Mouse (Mus musculus): ENCODE data around the gene Endog. TPM values are rescaled to one million over a fixed set of nuclear protein-coding genes. Genes with fewer than 3 reads are reported as not detected.
"Not testable (repeated sequence)": the region's sequence is repeated elsewhere in the genome, so short reads cannot be mapped to it uniquely, and the experiment has no call there.

Endog gene
- total RNA-seq (2021), result 10 to 100 TPM; 18.6 to 23.3 TPM

DNA sequence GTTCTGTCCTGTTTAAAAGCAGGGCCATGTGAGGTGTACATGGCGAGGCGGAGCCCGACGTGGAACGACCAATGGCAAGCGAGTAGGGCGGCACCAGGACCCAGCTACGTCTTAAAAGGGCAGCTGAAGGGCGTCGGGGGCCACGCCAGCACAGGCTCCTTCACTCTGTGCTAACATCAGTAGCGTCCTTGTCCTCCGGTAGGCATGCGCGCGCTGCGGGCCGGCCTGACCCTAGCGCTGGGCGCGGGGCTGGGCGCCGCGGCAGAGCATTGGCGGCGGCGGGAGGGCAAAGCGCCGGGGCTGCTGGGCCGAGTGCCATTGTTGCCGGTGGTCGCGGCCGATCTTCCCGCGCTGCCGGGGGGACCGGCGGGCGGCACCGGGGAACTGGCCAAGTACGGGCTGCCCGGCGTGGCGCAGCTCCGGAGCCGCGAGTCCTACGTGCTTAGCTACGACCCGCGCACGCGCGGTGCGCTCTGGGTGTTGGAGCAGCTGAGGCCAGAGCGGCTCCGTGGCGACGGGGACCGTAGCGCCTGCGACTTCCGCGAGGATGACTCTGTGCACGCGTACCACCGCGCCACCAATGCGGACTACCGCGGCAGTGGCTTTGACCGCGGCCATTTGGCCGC, at the start of gene Endog:
TSS of gene Endog (plus strand) at position 123 of the 626 bp plus-strand sequence.
- intact Hi-C loops (cut with DNase I), result no loop called here
- peak; percentile 87 to 92 for DNase-seq (ENCODE audit: extremely low spot score in 1 of 2, low spot score in 2 of 2)

DNA sequence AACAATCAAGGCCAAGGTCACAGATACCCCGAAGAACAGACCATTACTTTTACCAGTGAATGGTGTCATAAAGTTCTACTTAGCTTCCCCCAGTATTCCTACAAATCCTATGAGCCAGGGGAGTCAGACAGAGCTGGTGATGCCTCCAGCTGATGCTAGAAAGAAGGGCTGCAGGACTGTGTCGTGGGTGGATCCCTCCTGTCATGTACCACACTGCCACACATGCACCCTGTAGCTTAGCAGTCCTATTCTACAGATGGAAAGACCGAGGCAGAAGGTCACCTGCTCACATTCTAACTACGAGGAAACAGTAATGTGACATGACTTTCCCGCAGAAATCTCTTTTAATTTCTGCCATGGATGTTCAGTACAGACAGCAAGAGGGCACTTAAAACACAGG, 48.5 kb upstream of the Endog start:
- no peak for DNase-seq (ENCODE audit: extremely low spot score in 1 of 2, low spot score in 2 of 2)
- intact Hi-C loops (cut with DNase I), result no loop called here

DNA sequence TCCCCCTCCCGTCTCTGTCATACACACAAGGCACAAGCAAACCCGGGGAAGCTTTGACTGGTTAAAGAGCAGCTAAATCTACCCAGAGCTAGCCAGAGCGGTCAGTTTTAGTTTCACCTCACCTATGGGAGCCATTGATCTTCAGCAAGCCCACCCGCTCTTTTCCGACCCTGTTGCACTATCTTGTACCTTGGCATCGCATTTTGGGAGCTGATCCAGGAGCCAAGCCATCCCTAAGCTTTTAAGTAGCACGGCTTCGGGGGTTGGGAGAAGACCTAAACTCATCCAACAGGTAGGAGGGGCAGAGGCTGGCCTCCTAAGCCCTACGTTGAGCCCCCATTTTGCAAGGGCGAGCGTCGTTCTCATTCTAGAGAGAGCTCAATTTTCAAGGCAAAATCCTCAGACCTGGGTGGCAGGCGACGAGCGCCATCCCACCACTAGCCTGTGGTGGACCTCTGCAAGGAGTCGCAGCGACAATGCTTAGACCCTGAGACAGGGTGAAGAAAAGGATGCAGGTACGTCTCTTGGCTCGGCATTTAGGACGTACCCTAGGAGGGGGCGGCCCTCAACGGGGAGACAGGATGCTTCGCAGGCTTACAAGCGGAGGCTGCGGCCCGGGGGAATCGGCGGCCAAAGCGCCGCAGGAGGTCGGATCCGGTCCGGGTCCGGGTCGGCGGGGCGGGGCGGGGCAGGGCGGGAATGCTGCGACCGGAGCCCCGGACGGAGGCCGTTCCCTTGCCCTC, 47.4 kb upstream of the Endog start:
- DNase-seq (ENCODE audit: extremely low spot score in 1 of 2, low spot score in 2 of 2), result no peak
- intact Hi-C loops (cut with DNase I), result no loop called here

DNA sequence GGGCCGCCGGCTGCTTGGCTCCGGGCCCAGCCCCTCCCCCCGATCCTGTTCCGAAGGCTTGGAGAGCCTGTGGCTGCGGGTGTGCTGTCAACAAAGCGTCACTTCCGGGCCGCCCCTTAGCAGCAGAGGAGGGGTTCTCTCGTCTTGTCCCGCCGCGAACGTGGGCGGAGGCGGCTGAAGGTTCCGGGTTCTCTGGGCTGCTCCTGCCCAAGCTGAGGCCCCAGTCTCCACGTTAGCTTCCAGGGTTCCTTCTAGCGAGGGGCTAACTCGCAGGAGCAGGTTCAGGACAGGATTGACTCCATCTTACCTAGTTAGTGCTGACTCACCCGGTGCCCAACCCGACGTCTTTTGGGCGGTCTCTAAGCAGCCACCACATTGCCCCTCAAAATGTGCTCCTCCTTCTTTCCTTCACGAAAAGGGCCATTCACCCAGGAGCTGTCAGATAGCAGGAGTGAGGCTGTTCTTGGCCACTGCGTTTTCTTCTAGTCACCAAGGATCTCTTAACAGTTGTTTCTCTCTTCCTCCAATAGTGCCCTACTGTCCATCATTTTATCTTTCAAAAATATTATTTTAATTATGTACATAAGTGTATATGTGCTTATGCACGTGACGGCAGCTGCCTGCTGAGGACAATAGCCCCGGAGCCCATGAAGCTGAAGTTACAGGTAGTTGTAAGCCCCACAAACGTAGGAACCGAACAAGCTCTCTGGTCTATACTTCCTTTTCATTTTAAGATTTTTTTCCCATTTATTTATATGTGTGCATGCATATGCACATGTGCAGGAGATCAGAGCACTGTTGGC, 46.6 kb upstream of the Endog start, which contains the start of gene Zer1:
TSS of gene Zer1 (minus strand) at position 114 of the 803 bp plus-strand sequence.
- peak; percentile 93 to 99 for DNase-seq (ENCODE audit: extremely low spot score in 1 of 2, low spot score in 2 of 2)
- intact Hi-C loops (cut with DNase I), result loop anchor here (5.0 kb wide), 1 partner anchor 38 kb away; no protein-coding TSS in a partner anchor

DNA sequence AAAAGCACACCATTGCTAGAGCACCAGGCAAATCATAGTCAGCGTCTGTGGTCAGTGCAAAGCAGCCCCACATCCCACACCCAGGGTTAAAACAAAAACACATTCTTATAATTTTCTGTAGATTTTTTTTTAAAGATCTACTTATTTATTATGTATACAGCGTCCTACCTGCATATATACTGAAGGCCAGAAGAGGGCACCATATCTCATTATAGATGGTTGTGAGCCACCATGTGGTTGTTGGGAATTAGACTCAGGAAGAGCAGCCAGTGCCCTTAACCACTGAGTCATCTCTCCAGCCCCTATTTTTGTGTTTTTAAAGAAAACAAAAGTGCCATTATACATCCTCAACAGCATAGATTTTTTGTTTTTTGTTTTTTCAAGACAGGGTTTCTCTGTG, 42.5 kb upstream of the Endog start:
- no peak for DNase-seq (ENCODE audit: extremely low spot score in 1 of 2, low spot score in 2 of 2)
- intact Hi-C loops (cut with DNase I), result loop anchor here (5.0 kb wide), 1 partner anchor 34 kb away; no protein-coding TSS in a partner anchor

DNA sequence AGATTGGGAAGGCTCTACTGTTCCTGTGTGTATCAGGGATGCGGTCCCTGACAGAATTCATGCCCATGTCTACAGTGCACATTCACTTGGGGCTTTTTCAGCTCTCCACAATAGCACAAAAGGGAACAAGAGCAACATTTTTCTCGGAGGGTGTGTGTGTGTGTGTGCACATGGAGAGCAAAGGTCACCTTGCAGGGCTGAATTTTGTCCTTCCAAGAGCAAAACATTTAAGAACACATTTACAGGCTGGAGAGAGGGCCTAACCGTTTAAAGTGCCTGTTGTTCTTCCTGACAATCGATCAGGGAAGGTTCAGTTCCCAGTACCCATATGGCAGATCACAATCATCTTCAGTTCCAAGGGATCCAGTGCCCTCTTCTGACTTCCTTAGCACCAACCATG, 41.1 kb upstream of the Endog start:
- no peak for DNase-seq (ENCODE audit: extremely low spot score in 1 of 2, low spot score in 2 of 2)
- intact Hi-C loops (cut with DNase I), result no loop called here

DNA sequence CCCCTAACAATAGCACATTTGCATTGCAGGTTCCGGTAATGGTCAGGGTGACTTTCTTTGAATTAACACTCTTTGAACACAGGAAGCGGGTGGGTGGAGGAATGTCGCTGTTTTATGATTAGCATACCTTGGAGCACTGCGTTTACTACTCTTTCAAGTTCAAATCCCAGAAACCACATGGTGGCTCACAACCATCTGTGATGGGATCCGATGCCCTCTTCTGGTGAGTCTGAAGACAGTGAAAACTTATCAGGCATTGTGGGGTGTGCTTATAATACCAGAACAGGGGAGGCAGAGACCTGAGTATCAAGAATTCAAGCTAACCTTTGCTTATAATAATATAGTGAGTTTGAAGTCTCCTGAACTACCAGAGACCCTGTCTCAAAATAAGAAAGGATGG, 40.1 kb upstream of the Endog start:
- DNase-seq (ENCODE audit: extremely low spot score in 1 of 2, low spot score in 2 of 2); intact Hi-C loops (cut with DNase I): not testable (repeated sequence)

DNA sequence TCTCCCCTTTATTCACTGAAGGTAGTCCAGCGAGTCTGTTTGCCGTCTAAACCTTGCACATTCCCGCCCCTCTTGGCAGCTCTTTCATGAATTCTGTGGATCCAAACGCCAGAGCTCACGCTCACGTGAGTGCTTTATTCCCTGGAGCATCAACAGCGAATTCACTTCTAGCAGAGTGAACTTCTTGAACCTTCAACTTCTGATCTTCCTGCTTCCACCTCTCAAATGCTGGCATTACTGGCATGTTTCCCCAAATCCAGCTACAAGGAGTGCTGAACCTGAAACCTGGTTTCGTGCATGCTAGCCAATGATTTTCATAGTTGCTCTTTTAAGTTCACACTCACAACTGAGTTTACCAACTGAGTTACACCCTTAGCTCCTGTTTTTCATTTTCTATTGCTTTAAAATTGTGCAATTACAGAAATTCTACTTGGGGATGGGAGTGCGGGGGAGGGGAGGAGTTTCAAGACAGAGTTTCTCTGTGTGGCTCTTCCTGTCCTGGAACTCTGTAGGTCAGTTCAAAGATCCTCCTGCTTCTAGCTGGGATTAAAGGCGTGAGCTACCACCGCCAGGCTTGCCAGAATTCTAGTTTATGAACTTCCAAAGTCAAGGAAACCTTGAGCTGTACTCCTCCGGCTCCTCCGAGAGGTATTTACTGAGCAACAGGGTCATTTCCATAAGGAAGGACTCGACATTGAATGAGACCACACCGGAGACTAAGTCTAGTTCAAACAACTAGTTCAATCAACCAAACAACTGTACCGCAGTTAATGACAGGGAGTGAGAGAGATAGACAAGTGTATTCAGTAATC, 38.3 kb upstream of the Endog start:
- peak in 1 of 2 experiments; percentile 44 for DNase-seq (ENCODE audit: extremely low spot score in 1 of 2, low spot score in 2 of 2)
- intact Hi-C loops (cut with DNase I), result no loop called here

DNA sequence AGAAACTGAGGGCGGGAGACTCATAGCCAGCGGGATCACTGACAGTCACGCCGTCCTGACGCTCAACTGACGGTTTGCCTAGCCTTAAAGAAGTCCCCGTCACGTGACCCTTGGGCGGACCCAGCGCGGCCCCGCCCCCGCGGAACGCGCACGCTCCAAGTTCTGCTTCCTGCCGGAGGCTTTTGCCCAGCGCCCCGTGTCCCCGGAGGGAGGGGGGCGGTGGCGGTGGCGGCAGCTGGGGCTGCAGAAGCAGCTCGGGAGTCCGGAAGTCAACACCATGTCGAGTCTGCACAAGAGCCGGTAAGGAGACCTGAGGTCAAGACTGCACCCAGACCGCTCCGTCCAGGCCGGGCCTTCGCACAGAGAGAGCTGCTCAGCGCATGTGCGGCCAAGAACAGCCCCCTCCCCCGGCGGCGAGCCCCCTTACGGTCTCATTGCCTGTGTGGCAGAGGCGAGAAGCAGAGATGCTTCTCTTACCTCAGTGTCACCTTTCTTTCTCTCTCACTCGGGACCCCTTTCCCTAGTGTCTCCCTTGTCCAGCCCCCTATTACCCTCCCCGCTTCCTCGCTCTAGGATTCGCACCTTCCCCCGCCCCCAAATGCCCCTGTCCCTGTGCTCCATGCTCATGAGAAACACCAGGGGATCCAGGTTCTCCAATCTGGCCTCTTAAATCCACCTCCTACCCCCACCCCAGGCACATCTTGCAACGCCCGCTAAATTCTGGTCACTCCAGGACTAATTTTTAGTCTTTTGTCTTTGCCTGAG, 37.5 kb upstream of the Endog start, which contains the start of gene Tbc1d13:
TSS of gene Tbc1d13 (plus strand) at position 134 of the 765 bp plus-strand sequence.
- DNase-seq (ENCODE audit: extremely low spot score in 1 of 2, low spot score in 2 of 2), result peak; percentile 94 to 98
- intact Hi-C loops (cut with DNase I), result no loop called here

DNA sequence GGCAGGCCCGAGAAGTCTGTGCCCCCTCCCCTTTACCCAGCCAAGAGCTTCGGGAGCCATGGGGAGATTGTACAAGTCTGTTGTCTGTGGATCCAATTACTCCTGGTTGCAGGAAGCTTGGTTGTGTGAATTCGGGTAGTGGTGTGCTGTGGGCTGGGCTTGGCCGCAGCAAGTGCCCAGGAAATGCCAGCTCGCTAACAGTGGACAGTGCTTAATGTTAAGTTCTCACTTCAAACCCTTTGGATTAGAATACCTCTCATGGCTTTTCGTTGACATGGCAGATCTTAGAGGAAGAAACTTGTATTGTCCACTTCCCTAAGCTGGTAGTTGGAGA, 36.9 kb upstream of the Endog start:
- intact Hi-C loops (cut with DNase I), result no loop called here
- no peak for DNase-seq (ENCODE audit: extremely low spot score in 1 of 2, low spot score in 2 of 2)

DNA sequence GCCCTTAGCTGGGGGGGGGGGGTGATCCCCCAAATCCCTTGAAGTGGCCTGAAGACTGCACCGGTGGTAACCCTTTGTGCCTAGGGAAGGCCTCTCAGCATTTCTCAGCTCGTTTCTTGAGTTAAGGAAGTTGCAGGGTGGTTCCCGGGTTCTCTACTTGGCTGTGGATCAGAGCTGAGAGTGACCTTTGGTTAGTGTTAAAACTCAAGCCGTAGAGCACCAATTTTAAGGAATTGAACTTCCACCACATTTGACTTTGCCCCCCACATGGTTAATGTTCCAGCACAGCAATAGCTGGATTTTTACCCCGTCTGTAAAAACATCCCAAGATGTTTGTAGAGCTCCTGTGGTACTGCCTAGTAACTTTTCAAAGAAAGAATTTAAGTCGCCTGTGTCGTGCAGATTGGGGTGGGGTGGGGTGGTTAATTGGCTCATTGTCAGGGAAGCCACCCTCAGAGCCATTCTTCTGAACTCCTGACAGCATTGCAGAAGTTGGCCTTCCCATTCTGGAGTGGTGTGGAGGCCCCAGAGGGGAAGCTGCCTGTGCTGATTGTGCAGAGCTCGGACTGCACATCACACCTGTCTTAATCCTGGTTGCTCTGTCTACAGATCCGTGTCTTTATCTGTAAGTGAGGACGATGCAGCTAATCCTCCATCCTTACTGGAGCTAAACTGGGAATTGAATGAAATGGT, 36.2 kb upstream of the Endog start:
- intact Hi-C loops (cut with DNase I), result no loop called here
- no peak for DNase-seq (ENCODE audit: extremely low spot score in 1 of 2, low spot score in 2 of 2)

DNA sequence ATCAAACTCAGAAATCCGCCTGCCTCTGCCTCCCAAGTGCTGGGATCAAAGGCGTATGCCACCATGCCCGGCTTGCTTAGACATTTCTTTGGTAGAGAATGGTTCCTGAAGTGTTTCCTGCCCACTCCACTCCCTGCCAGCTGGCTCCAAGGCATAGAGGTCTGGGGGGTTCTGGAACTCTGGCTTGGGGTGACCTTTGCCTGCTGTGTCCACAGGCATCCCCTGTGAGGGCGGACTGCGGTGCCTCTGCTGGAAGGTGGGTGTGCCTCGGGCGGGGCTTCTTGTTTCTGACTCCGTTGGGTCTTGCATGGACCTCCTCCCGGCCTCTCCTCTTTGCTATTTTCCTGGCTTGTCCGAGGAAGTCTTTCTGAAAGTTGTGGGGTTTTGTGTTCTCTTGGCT, 34.8 kb upstream of the Endog start:
- DNase-seq (ENCODE audit: extremely low spot score in 1 of 2, low spot score in 2 of 2), result no peak
- intact Hi-C loops (cut with DNase I), result no loop called here

DNA sequence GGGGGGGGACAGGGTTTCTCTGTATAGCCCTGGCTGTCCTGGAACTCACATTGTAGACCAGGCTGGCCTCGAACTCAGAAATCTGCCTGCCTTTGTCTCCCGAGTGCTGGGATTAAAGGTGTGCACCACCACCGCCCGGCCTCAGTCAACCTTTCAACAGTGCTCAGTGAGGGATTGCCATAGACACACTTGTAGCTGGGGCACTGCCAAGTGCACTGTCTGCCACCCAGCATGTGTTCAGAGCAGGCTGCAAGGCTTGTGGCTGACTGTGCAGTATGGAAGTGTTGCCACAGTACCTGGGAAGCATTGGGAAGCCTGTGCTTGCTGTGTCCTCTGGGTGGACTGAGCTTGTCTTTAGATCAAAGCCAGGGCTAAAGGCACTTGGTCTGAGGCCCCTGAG, 31.3 kb upstream of the Endog start:
- DNase-seq (ENCODE audit: extremely low spot score in 1 of 2, low spot score in 2 of 2); intact Hi-C loops (cut with DNase I): not testable (repeated sequence)

DNA sequence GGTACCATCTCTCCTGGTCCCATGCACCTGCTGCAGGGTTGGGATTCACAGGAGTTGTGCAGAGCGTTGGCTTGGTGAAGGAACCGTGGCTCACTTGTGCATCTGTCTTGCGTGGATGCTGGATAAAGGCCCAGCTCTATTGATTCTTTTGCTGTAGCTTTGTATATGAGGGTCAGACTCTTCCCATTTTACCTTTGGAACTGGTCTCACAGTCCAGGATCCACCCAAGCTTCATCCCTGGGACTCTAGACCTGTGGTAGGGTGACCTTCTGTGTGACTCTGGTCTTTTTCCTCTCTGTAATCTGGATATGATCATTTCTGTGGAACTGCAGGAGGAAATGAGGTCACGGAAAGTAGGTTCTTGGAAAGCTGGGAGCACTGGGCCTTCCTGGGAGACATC, 26.9 kb upstream of the Endog start:
- DNase-seq (ENCODE audit: extremely low spot score in 1 of 2, low spot score in 2 of 2), result no peak
- intact Hi-C loops (cut with DNase I), result no loop called here

DNA sequence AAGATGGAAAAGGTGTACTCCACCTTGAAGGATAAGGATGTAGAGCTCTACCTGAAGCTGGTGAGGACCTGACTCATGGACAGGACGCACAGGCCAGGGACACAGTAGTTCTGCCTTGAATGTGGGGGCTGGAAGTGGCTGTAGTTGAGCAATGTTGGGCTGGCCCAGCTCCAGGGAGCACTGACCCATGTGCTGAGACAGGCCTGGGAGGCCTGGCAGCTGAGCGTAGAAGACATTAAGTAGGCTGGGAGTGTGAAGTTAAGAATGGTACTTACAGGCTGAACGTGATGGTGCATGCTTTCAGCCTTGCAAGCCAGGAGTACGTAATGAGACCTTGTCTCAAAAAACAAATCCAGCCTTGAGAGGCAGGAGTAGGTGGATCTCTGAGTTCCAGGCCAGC, 23.8 kb upstream of the Endog start:
- intact Hi-C loops (cut with DNase I), result no loop called here

DNA sequence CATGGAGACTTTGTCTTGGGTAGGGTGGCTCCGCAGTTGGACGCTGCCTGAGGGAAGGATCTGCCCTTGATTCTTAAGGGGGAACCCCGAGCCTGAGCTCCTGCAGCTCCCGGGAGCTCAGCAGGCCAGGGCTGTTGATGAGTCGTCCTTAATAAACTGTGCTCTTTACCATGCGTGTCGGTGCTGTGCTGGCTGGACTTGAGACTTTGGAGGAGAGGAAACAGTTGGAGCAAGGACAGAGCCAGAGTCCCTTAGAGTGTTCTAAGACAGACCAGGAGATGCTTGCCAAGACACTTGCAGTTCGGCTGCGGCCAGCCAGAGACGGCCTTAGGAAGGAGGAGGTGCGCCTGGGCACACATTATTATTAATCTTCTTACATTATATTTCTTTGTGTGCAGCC, 19.5 kb upstream of the Endog start:
- no peak for DNase-seq (ENCODE audit: extremely low spot score in 1 of 2, low spot score in 2 of 2)
- intact Hi-C loops (cut with DNase I), result no loop called here

More for the DNA sequence above, 23.8 kb upstream of the Endog start:
- DNase-seq (ENCODE audit: extremely low spot score in 1 of 2, low spot score in 2 of 2), result no peak

DNA sequence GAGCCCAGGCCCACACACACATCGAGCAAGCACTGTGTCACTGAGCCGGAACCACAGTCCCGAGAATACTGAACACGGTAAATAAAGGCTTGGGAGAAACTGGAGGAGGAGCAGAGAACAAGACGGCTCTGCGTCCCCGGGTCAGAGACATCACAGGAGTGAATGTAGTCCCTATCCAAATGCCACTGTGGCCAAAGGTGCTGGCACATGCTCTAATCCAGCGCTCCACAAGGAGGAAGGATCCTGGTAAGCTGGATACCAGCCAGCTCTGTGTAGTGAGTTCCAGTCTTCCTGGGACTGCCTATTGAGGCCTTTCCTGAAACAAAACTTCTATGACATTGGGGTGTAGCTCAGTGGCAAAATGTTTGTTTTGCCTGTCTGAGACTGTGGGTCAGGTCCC, 18.7 kb upstream of the Endog start:
- intact Hi-C loops (cut with DNase I), result no loop called here
- DNase-seq (ENCODE audit: extremely low spot score in 1 of 2, low spot score in 2 of 2), result no peak
